Mouse (Mus musculus) T-helper 17 cell (primary cell): ENCODE measurements around the gene Fxyd4.

Source experiments
- in situ Hi-C, 2 experiments: fragments of 300-600 bp; cut with MboI, MseI; formaldehyde crosslinking; loops; 1 replicate in 1 of 2; 2 replicates in 1 of 2; pipeline ENCODE4 v1.15.1; 2025; ENCODE audit warnings: high pct_unique_total_duplicates in 2 of 2

Gene Fxyd4

GRCm38 (mm10) chr6:117920659-117921640 is 16.5 kb downstream of the Fxyd4 start:
- in situ Hi-C loops = no loop called here

GRCm38 (mm10) chr6:117918043-117918442 is 19.4 kb downstream of the Fxyd4 start:
- in situ Hi-C loops = loop anchor here in 1 of 2 experiments (5.0 kb wide), 1 partner anchor 46 kb away; no protein-coding TSS in a partner anchor

GRCm38 (mm10) chr6:117917576-117917975 is 19.9 kb downstream of the Fxyd4 start:
- in situ Hi-C loops = loop anchor here in 1 of 2 experiments (5.0 kb wide), 1 partner anchor 45 kb away; no protein-coding TSS in a partner anchor

GRCm38 (mm10) chr6:117916737-117917426 is 20.6 kb downstream of the Fxyd4 start:
- in situ Hi-C loops = loop anchor here in 1 of 2 experiments (5.0 kb wide), 1 partner anchor 45 kb away; no protein-coding TSS in a partner anchor

GRCm38 (mm10) chr6:117916205-117916736 is 21.2 kb downstream of the Fxyd4 start:
- in situ Hi-C loops = loop anchor here in 1 of 2 experiments (5.0 kb wide), 1 partner anchor 44 kb away; no protein-coding TSS in a partner anchor

GRCm38 (mm10) chr6:117914541-117914940 is 23.0 kb downstream of the Fxyd4 start:
- in situ Hi-C loops = no loop called here

GRCm38 (mm10) chr6:117910120-117910661 is 27.3 kb downstream of the Fxyd4 start:
- in situ Hi-C loops = no loop called here

GRCm38 (mm10) chr6:117908424-117908900 is 29.0 kb downstream of the Fxyd4 start:
- in situ Hi-C loops = no loop called here

GRCm38 (mm10) chr6:117907979-117908355 is 29.5 kb downstream of the Fxyd4 start:
- in situ Hi-C loops = no loop called here

- in situ Hi-C loops = no loop called here
Observed at GRCm38 (mm10) chr6:117907301-117907978, 30.1 kb downstream of the Fxyd4 start.

GRCm38 (mm10) chr6:117906590-117907271 is 30.8 kb downstream of the Fxyd4 start:
- in situ Hi-C loops = no loop called here

GRCm38 (mm10) chr6:117906015-117906531 is 31.4 kb downstream of the Fxyd4 start:
- in situ Hi-C loops = no loop called here

GRCm38 (mm10) chr6:117905260-117905930 is 32.1 kb downstream of the Fxyd4 start:
- in situ Hi-C loops = no loop called here

GRCm38 (mm10) chr6:117903836-117904235 is 33.7 kb downstream of the Fxyd4 start:
- in situ Hi-C loops = no loop called here

GRCm38 (mm10) chr6:117902556-117902955 is 34.9 kb downstream of the Fxyd4 start:
- in situ Hi-C loops = no loop called here

GRCm38 (mm10) chr6:117901510-117902402 is 35.7 kb downstream of the Fxyd4 start:
- in situ Hi-C loops = no loop called here

- in situ Hi-C loops = no loop called here
Observed at GRCm38 (mm10) chr6:117900126-117901080, 37.1 kb downstream of the Fxyd4 start, which contains the start of gene Hnrnpf. TSS of gene Hnrnpf (plus strand) at chr6:117900324.
